In the genomic region with DNA sequence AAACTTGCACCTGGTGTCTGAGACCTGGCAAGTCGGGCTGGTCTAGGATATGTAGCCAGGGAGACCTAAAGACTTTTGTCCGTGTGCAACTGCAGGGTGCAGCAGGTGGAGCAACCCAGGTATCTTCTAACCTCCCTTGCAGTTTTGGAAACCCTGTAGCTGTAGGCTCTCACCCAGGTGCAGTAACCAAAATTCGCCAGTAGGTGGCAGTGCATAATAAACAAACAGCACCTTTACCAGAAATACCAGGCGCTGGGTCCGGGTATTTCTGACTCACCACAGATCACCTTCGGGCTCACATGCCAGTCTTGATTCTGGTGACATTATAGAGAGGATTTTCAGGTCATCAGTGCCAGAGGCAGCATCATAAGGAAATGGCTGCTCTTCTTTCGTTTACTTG, we compare ENCODE assay signal across 9 mouse cellular contexts. TPM values are rescaled to one million over a fixed set of nuclear protein-coding genes. Genes with fewer than 3 reads are reported as not detected.
A peak's percentile ranks its signal among the peaks of the same experiment; 100 is the strongest.
DNase-seq lines count a peak whose midpoint lies in the region; TF ChIP-seq lines count a peak whose summit lies in the region.
"Had no signal": no experiment of that assay in that cellular context is flagged by ENCODE, and none has a peak within 500 bp of the region (broad histone marks: within the 10 kb centered on the region; RNA-seq: fewer than 3 reads in every experiment).

No protein-coding gene starts in this region.

- no peak for TF ChIP-seq POLR2A in lung, adult 2 months (IDR thresholded peaks at IDR 0.05; ENCODE audit: borderline replicate concordance, extremely low read depth, low read depth, low read length)

- DNase-seq in CD4-positive helper T cell, adult 2 months (ENCODE audit: low read depth, low spot score), result peak; percentile 75
- peak; percentile 85 for DNase-seq in ZHBTc4 (ENCODE audit: low read depth, low spot score)
- peak; percentile 87 to 88 for DNase-seq in cerebellum, postnatal 4 days (ENCODE audit: low spot score in 2 of 2)
- DNase-seq in gastrocnemius, postnatal 25 days, result peak; percentile 48
- DNase-seq in kidney, postnatal 4 days, result peak; percentile 87 to 89
- peak; percentile 72 for DNase-seq in lung, adult 2 months
- DNase-seq in retina, adult 2 months (ENCODE audit: low read depth, low spot score), result peak; percentile 67
- DNase-seq in thymus, postnatal 36 days, result peak; percentile 70 to 79

- WGBS in lung, adult 2 months, result 2% methylated on average over 7 of the region's 7 CpGs

- no peaks in the 10 kb centered on the region for H3K4me1 ChIP-seq in lung, adult 2 months (ENCODE audit: control insufficient read depth, insufficient read depth, low read length)

- peak; percentile 56; the same call in 1 of the 2 replicates for TF ChIP-seq CTCF in lung, adult 2 months (IDR thresholded peaks at IDR 0.05; ENCODE audit: insufficient read depth, low read length)

- no peak overlapping the region for H3K4me3 ChIP-seq in lung, adult 2 months (replicated peaks; ENCODE audit: extremely low read depth, low read depth, low read length)
- H3K4me3 ChIP-seq: lung, embryonic 15.5 days had no signal

RNA-seq across cellular contexts. Expression of a gene that starts 55.5 kb away (rescaled TPM):
- total RNA-seq in gastrocnemius, postnatal 25 days (2021), result under 1 TPM in 1 of 2 experiments, not detected in 1; 0.19 TPM
- 4.2 TPM in 2 replicates for polyA plus RNA-seq in lung, adult 2 months (2012; rRNA removed)

RNA-seq across cellular contexts. Expression of a gene that starts 55.9 kb away (rescaled TPM):
- total RNA-seq in gastrocnemius, postnatal 25 days (2021), result not detected
- 21.4 and 29.6 TPM in 2 replicates for polyA plus RNA-seq in lung, adult 2 months (2012; rRNA removed)
